33 mouse cellular contexts compared by ENCODE assay signal in genomic region chr1:180465620-180466019, GRCm38 (mm10). TPM values are rescaled to one million over a fixed set of nuclear protein-coding genes. Genes with fewer than 3 reads are reported as not detected.
DNase-seq lines count a peak whose midpoint lies in the region; ATAC-seq lines count a peak whose summit lies in the region.
"Had no signal": no experiment of that assay in that cellular context is flagged by ENCODE, and none has a peak within 500 bp of the region (broad histone marks: within the 10 kb centered on the region; RNA-seq: fewer than 3 reads in every experiment).

No protein-coding gene starts in this region.

- WGBS in midbrain, embryonic 11.5 days = 73% methylated on average over 5 of the region's 5 CpGs
- WGBS in midbrain, embryonic 16.5 days = 75% methylated on average over 5 of the region's 5 CpGs
- WGBS in forebrain, embryonic 15.5 days = 55% methylated on average over 5 of the region's 5 CpGs

- no peak overlapping the region for H3K9ac ChIP-seq in midbrain, embryonic 11.5 days (ENCODE audit: low read length)
- no peak overlapping the region for H3K9ac ChIP-seq in midbrain, embryonic 16.5 days (ENCODE audit: low read depth, low read length)
- no peak overlapping the region for H3K9ac ChIP-seq in forebrain, embryonic 15.5 days (replicated peaks)
- H3K9ac ChIP-seq: embryonic facial prominence, embryonic 12.5 days; heart, embryonic 15.5 days; hindbrain, embryonic 12.5 days; intestine, embryonic 15.5 days; limb, embryonic 15.5 days; liver, embryonic 13.5 days; midbrain, embryonic 15.5 days; neural tube, embryonic 12.5 days had no signal

- peak; percentile 60 for DNase-seq in layer of hippocampus, adult 11-12 months (ENCODE audit: low spot score)
- DNase-seq in layer of hippocampus, postnatal 25 days (ENCODE audit: extremely low spot score in 1 of 2, low spot score in 1 of 2) = no peak
- DNase-seq in midbrain, embryonic 11.5 days (ENCODE audit: low spot score, missing footprints) = peak; percentile 81
- peak; percentile 45 to 61 for DNase-seq in left cerebral cortex, postnatal 14 days (ENCODE audit: low spot score in 2 of 2)
- peak; percentile 71 for DNase-seq in right cerebral cortex, postnatal 25 days
- no peak for DNase-seq in heart, postnatal 4 days
- DNase-seq: adrenal gland, postnatal 14 days; cerebellum, adult 11-12 months; cerebellum, postnatal 14 days; embryo, embryonic 11 days; gastrocnemius, postnatal 14 days; heart, adult 11 months; kidney, adult 2 months; kidney, postnatal 36 days; liver, embryonic 13.5 days; lung, adult 2 months; lung, postnatal 10 days had no signal

- H3K4me1 ChIP-seq in midbrain, embryonic 11.5 days (ENCODE audit: control insufficient read depth, insufficient read depth, low read length) = no peaks in the 10 kb centered on the region
- H3K4me1 ChIP-seq in midbrain, embryonic 16.5 days (ENCODE audit: control insufficient read depth, insufficient read depth, low read length) = peaks cover 5% of the 10 kb centered on the region; the same call in 1 of the 2 replicates
- no peaks in the 10 kb centered on the region for H3K4me1 ChIP-seq in forebrain, embryonic 15.5 days
- H3K4me1 ChIP-seq: embryonic facial prominence, embryonic 12.5 days; hindbrain, embryonic 12.5 days; liver, embryonic 13.5 days; neural tube, embryonic 12.5 days had no signal

- H3K4me3 ChIP-seq in midbrain, embryonic 11.5 days (ENCODE audit: low read depth, low read length) = no peak overlapping the region
- H3K4me3 ChIP-seq in midbrain, embryonic 16.5 days (ENCODE audit: low read depth, low read length) = no peak overlapping the region
- no peak overlapping the region for H3K4me3 ChIP-seq in forebrain, embryonic 15.5 days
- H3K4me3 ChIP-seq: embryonic facial prominence, embryonic 12.5 days; heart, embryonic 10.5 days; heart, embryonic 15.5 days; hindbrain, embryonic 12.5 days; intestine, embryonic 15.5 days; limb, embryonic 10.5 days; limb, embryonic 15.5 days; liver, embryonic 13.5 days; midbrain, embryonic 15.5 days; myocyte; neural tube, embryonic 12.5 days had no signal

- H3K27ac ChIP-seq in midbrain, embryonic 11.5 days (ENCODE audit: low read depth, low read length) = no peak overlapping the region
- no peak overlapping the region for H3K27ac ChIP-seq in midbrain, embryonic 16.5 days (ENCODE audit: low read length)
- H3K27ac ChIP-seq in forebrain, embryonic 15.5 days (replicated peaks) = no peak overlapping the region
- H3K27ac ChIP-seq: embryonic facial prominence, embryonic 12.5 days; heart, embryonic 10.5 days; heart, embryonic 15.5 days; hindbrain, embryonic 12.5 days; hindbrain, postnatal 0 days; intestine, embryonic 15.5 days; limb, embryonic 10.5 days; limb, embryonic 15.5 days; liver, embryonic 13.5 days; macrophage; midbrain, embryonic 15.5 days; neural tube, embryonic 12.5 days had no signal

- intact Hi-C loops in left cerebral cortex, postnatal 14 days (cut with DNase I) = loop anchor here (2.0 kb wide), 1 partner anchor 17 kb away; the partner anchor contains the start of gene Stum

- no peak overlapping the region for H3K4me2 ChIP-seq in midbrain, embryonic 11.5 days
- H3K4me2 ChIP-seq in midbrain, embryonic 16.5 days (ENCODE audit: low read length) = no peak overlapping the region
- no peak overlapping the region for H3K4me2 ChIP-seq in forebrain, embryonic 15.5 days (replicated peaks)
- H3K4me2 ChIP-seq: embryonic facial prominence, embryonic 12.5 days; heart, embryonic 15.5 days; hindbrain, embryonic 12.5 days; intestine, embryonic 15.5 days; limb, embryonic 15.5 days; liver, embryonic 13.5 days; midbrain, embryonic 15.5 days; neural tube, embryonic 12.5 days had no signal

- no peaks in the 10 kb centered on the region for H3K27me3 ChIP-seq in midbrain, embryonic 11.5 days (ENCODE audit: control insufficient read depth, insufficient read depth, low read length)
- H3K27me3 ChIP-seq in midbrain, embryonic 16.5 days (ENCODE audit: control insufficient read depth, insufficient read depth, low read depth, low read length) = no peaks in the 10 kb centered on the region
- H3K27me3 ChIP-seq in forebrain, embryonic 15.5 days = no peaks in the 10 kb centered on the region
- H3K27me3 ChIP-seq: embryonic facial prominence, embryonic 12.5 days; heart, embryonic 15.5 days; hindbrain, embryonic 12.5 days; intestine, embryonic 15.5 days; limb, embryonic 15.5 days; liver, embryonic 13.5 days; midbrain, embryonic 15.5 days; neural tube, embryonic 12.5 days had no signal

- H3K9me3 ChIP-seq in midbrain, embryonic 11.5 days (ENCODE audit: control insufficient read depth, low read length) = no peaks in the 10 kb centered on the region
- no peaks in the 10 kb centered on the region for H3K9me3 ChIP-seq in midbrain, embryonic 16.5 days (replicated peaks; ENCODE audit: control insufficient read depth, low read length, poor library complexity, severe bottlenecking)
- H3K9me3 ChIP-seq in forebrain, embryonic 15.5 days = no peaks in the 10 kb centered on the region
- H3K9me3 ChIP-seq: embryonic facial prominence, embryonic 12.5 days; heart, embryonic 10.5 days; heart, embryonic 15.5 days; hindbrain, embryonic 12.5 days; intestine, embryonic 15.5 days; limb, embryonic 10.5 days; limb, embryonic 15.5 days; liver, embryonic 13.5 days; midbrain, embryonic 15.5 days; neural tube, embryonic 12.5 days had no signal

- ATAC-seq in midbrain, embryonic 11.5 days (ENCODE audit: low FRiP score) = no peak
- no peak for ATAC-seq in midbrain, embryonic 16.5 days
- no peak for ATAC-seq in forebrain, embryonic 15.5 days (replicated peaks)
- ATAC-seq: CD4-positive, CD25-positive, alpha-beta regulatory T cell, adult 4 months; forebrain, embryonic 16.5 days; hindbrain, postnatal 0 days; intestine, embryonic 15.5 days; midbrain, embryonic 15.5 days had no signal

- no peaks in the 10 kb centered on the region for H3K36me3 ChIP-seq in midbrain, embryonic 11.5 days (ENCODE audit: control insufficient read depth, insufficient read depth, low read length)
- no peaks in the 10 kb centered on the region for H3K36me3 ChIP-seq in midbrain, embryonic 16.5 days (ENCODE audit: control insufficient read depth, insufficient read depth, low read length)
- no peaks in the 10 kb centered on the region for H3K36me3 ChIP-seq in forebrain, embryonic 15.5 days
- H3K36me3 ChIP-seq: embryonic facial prominence, embryonic 12.5 days; heart, embryonic 10.5 days; heart, embryonic 15.5 days; hindbrain, embryonic 12.5 days; intestine, embryonic 15.5 days; limb, embryonic 10.5 days; limb, embryonic 15.5 days; liver, embryonic 13.5 days; midbrain, embryonic 15.5 days; neural tube, embryonic 12.5 days had no signal

RNA-seq across cellular contexts. Expression of gene Stum, which starts 17.7 kb away (rescaled TPM):
- total RNA-seq in layer of hippocampus, postnatal 25 days (2021) = 100 to 1,000 TPM; 309 to 310 TPM
- polyA plus RNA-seq in midbrain, embryonic 11.5 days (2014; fragmentation: Nextera tagmentation; extraction: Ambion mirVana) = 1.0 TPM in 2 replicates
- polyA plus RNA-seq in midbrain, embryonic 16.5 days (2015; fragmentation: Nextera tagmentation; extraction: Ambion mirVana) = 7.0 and 11.5 TPM in 2 replicates
- 100 to 1,000 TPM; 146 to 150 TPM for total RNA-seq in left cerebral cortex, postnatal 14 days (2021)
- 4.1 and 4.2 TPM in 2 replicates for polyA plus RNA-seq in forebrain, embryonic 15.5 days (2015; fragmentation: Nextera tagmentation; extraction: Ambion mirVana)
- 1 to 10 TPM in 1 of 2 experiments, under 1 TPM in 1; 0.74 to 1.6 TPM for total RNA-seq in heart, postnatal 4 days (2021)
- polyA plus RNA-seq: CD4-positive, CD25-positive, alpha-beta regulatory T cell, adult 4 months had no signal

Comparison
In these comparisons a context has a peak if more than half of its experiments do, and no peak if none do; other contexts are left out.
1. DNase-seq: peak in layer of hippocampus, adult 11-12 months (single experiment), midbrain, embryonic 11.5 days (single experiment), left cerebral cortex, postnatal 14 days (2 of 2) and right cerebral cortex, postnatal 25 days (single experiment); none in layer of hippocampus, postnatal 25 days (0 of 2) and heart, postnatal 4 days (single experiment).
2. RNA of gene Stum, which starts 17.7 kb away (total RNA-seq): 309 to 310 TPM in layer of hippocampus, postnatal 25 days and 146 to 150 TPM in left cerebral cortex, postnatal 14 days; 0.74 to 1.6 TPM in heart, postnatal 4 days; every median in the first group is over 10 times any median in the second.